Mouse (Mus musculus) megakaryocyte, embryonic 14.5 days (primary cell): ENCODE measurements around the gene Rps5.

ENCODE experiments used
- FLI1 ChIP-seq: IDR thresholded peaks from 2 replicates; pipeline ENCODE4 v1.6.1; 2012; ENCODE audit warnings: low read length, inconsistent platforms, mixed read lengths
- GATA1 ChIP-seq: IDR thresholded peaks from 3 replicates; pipeline ENCODE4 v1.6.1; 2012; ENCODE audit warnings: mixed read lengths, low read length, inconsistent platforms, borderline replicate concordance

DNA sequence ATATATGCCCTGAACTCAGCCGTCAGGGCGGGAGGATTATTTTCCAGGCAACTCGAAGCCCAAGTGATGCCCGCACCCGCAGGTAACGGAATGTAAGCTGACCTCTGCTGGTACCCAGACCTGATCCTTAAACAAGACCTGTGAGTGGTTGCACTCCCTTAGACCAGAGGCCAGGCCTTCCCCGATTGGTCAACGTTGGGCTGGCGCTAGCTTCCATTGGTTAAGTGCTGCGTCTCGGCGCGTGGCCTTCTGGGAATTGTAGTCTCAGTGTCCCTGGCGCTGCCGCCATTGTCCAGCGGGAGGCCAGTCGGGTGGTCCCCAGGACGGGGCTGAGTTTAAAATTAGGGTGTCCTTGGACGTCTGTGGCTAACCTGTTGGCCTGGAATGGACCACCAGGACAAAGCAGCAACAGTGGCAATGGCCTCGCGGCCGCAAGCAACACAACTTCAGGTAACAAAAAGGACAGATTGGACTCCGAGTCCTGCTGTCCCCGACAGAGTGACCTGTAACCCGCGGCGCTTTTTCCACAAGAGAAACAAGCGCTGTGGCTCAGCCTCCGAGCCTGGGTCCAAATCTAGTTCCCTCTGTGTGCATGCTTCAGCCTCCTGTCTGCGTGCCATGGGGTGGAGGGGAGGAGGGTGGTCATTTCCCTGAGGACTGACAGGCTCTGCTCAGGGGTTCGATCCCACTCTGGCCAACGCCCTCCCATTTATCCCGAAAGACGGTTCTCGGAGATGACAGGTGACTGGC is 41.0 kb upstream of the Rps5 start, which contains the start of gene Zfp128:
- TF ChIP-seq FLI1 (no peak), GATA1 (no peak)
